Mouse (Mus musculus) embryonic facial prominence, embryonic 12.5 days (tissue): Measurements from ENCODE around the gene Prss30. TPM values are rescaled to one million over a fixed set of nuclear protein-coding genes. Genes with fewer than 3 reads are reported as not detected.
A peak's percentile ranks its signal among the peaks of the same experiment; 100 is the strongest.
"Not testable (repeated sequence)": the region's sequence is repeated elsewhere in the genome, so short reads cannot be mapped to it uniquely, and the experiment has no call there.

Source experiments
- ATAC-seq: fragments of 200-750 bp; cut with Nextera tagmentation; 2 replicates; pipeline ENCODE4 v1.8.0; 2017; ENCODE audit not compliant: insufficient number of reproducible peaks, insufficient read depth, low FRiP score, low TSS enrichment
- H3K27ac ChIP-seq: fragments of 300-500 bp; sonication (generic); 2 replicates; pipeline ENCODE4 v1.5.1; 2016; ENCODE audit warnings: mild to moderate bottlenecking
- H3K27me3 ChIP-seq: fragments of 300-500 bp; sonication (generic); 2 replicates; pipeline ENCODE4 v1.6.1; 2016; ENCODE audit warnings: mild to moderate bottlenecking, moderate library complexity
- H3K36me3 ChIP-seq: fragments of 300-500 bp; sonication (generic); 2 replicates; pipeline ENCODE4 v1.6.1; 2016; ENCODE audit warnings: mild to moderate bottlenecking
- H3K4me1 ChIP-seq: fragments of 300-500 bp; sonication (generic); 2 replicates; pipeline ENCODE4 v1.6.1; 2016
- H3K4me2 ChIP-seq: fragments of 300-500 bp; sonication (generic); replicated peaks from 2 replicates; pipeline ENCODE4 v1.6.1; 2016; ENCODE audit warnings: mild to moderate bottlenecking, moderate library complexity
- H3K4me3 ChIP-seq: fragments of 300-500 bp; sonication (generic); 2 replicates; pipeline ENCODE4 v1.5.1; 2016; ENCODE audit warnings: mild to moderate bottlenecking
- H3K9ac ChIP-seq: fragments of 300-500 bp; sonication (generic); 2 replicates; pipeline ENCODE4 v1.6.1; 2016; ENCODE audit warnings: mild to moderate bottlenecking, moderate library complexity
- H3K9me3 ChIP-seq: fragments of 300-500 bp; sonication (generic); 2 replicates; pipeline ENCODE4 v1.6.1; 2016; ENCODE audit warnings: mild to moderate bottlenecking, moderate library complexity
- WGBS: fragments of 180-500 bp; shearing (Covaris S2); methylation state at CpG from one replicate; pipeline ENCODE4 v1.1.7; 2016; 5-methylcytosine and 5-hydroxymethylcytosine counted together
- polyA plus RNA-seq: library from polyadenylated mRNA; unstranded; fragments of >200 nt; fragmentation: Nextera tagmentation; extraction: Ambion mirVana; gene quantifications from 2 replicates; pipeline ENCODE4 v1.2.1, GENCODE M21; 2016

The Prss30 gene
- polyA plus RNA-seq, 1 experiment from 2014 or later, result not detected

DNA sequence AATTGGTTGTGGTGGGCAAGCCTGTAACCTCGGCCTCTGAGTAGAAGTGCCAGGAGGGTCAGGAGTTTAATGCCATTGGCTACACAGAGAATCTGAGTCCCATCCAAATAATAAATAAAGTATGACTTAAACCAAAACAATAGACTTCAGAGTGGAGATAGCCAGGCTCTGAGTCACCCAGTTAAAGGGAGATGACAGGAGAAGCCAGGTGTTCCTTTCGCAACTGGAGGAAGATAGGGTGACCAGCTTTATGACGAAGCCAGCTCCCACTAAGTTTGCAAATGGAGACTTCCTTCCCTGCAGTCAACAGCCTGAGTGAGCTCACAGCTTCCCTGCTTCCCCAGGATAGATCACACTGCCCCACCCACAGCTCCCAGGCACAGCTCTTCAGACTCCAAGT, 895 bp downstream of the Prss30 start:
- Histone ChIP-seq H3K4me1 (no peaks in the 10 kb centered on the region), H3K9me3 (no peaks in the 10 kb centered on the region), H3K27ac (no peak overlapping the region), H3K4me2 (no peak overlapping the region), H3K27me3 (no peaks in the 10 kb centered on the region), H3K9ac (no peak overlapping the region), H3K36me3 (no peaks in the 10 kb centered on the region), H3K4me3 (no peak overlapping the region)
- no peak for ATAC-seq
- 52% methylated on average over 3 of the region's 3 CpGs for WGBS

DNA sequence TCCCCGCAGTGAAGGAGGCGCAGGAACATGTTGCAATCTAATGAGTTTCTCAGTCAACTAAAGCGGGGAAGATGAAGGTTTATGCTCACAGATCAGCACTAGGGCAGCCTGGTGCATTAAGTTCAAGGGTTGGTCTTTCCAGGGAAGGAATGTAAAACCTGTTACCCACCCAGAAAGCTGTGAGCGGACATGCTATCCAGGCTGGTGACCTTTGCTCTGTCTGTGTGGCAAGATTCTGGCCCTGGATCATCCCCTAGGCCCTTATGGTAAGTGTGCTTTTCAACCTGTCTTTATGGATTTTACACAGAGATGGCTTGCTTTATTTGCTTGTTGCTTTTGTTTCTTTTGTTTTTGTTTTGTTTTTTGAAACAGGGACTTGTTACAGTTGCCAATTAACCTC, 3.7 kb downstream of the Prss30 start:
- WGBS, result 77% methylated on average over 4 of the region's 4 CpGs
- Histone ChIP-seq H3K36me3 (no peaks in the 10 kb centered on the region), H3K4me2 (no peak overlapping the region), H3K9ac (no peak overlapping the region), H3K4me1 (no peaks in the 10 kb centered on the region), H3K27ac (no peak overlapping the region), H3K27me3 (no peaks in the 10 kb centered on the region), H3K9me3 (no peaks in the 10 kb centered on the region), H3K4me3 (no peak overlapping the region)
- no peak for ATAC-seq

DNA sequence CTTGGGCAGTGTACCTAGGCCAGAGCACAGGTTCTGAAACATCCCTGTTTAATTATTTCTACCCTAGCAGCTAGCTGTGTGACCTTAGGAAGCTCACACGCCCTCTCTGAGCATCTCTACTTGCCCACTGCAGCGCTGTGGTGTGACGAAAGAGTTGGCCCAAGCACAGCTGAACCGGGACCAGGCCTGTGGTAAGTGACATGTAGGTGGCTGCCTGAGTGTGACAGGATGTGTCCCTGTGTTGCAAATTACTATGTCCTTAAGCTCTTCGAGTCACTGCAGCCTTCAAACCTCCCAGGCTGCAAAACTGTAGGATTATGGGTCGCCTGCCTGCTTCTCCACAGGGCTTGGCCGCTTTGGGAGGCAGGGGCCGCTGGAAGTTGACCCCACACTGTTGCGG, 9.1 kb downstream of the Prss30 start:
- no peak overlapping the region for H3K9ac ChIP-seq
- H3K9me3 ChIP-seq, result no peaks in the 10 kb centered on the region
- H3K36me3 ChIP-seq, result no peaks in the 10 kb centered on the region
- ATAC-seq, result no peak
- H3K27me3 ChIP-seq, result no peaks in the 10 kb centered on the region
- WGBS, result 84% methylated on average over 9 of the region's 9 CpGs
- no peak overlapping the region for H3K27ac ChIP-seq
- H3K4me1 ChIP-seq, result no peaks in the 10 kb centered on the region
- no peak overlapping the region for H3K4me3 ChIP-seq
- H3K4me2 ChIP-seq, result no peak overlapping the region

DNA sequence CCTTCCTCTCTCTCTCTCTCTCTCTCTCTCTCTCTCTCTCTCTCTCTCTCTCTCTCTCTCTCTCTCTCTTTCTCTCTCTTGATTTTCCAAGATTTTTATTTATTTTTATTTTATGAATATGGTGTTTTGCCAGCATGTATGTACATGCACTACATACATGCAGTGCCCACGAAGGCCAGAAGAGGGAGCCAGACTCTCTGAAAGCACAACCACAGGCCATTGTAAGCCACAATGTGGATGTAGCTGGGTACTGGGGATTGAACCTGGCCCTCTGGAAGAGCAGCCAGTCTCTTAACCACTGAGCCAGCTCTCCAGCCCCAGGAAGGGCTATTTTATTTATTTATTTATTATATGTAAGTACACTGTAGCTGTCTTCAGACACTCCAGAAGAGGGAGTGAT, 11.1 kb downstream of the Prss30 start:
- no peaks in the 10 kb centered on the region for H3K9me3 ChIP-seq
- WGBS, result 0% methylated on average over 1 of the region's 1 CpGs
- no peaks in the 10 kb centered on the region for H3K27me3 ChIP-seq
- no peak overlapping the region for H3K4me2 ChIP-seq
- no peak for ATAC-seq
- no peaks in the 10 kb centered on the region for H3K36me3 ChIP-seq
- H3K27ac ChIP-seq, result no peak overlapping the region
- no peaks in the 10 kb centered on the region for H3K4me1 ChIP-seq
- H3K9ac ChIP-seq, result no peak overlapping the region
- no peak overlapping the region for H3K4me3 ChIP-seq

DNA sequence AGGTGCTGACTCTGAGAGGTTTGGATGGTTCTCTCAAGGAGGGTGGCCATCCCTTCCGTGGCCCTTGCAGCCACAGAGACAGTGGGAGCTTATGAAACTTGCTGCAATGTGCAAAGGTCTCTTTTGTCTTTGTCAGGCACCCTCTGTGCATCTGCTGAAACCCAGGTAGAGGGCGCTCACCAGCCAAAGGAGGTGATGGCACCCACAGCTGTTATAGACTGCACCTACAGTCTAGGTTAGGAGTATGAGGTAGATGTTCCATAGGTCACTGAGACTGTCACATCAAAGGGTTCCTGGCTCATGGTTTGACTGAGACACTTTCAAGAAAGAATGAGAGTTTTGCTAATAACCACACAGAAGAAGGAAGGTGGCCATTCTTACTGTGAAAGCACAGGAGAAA, 11.6 kb downstream of the Prss30 start:
- Histone ChIP-seq H3K4me2 (no peak overlapping the region), H3K27ac (no peak overlapping the region), H3K9me3 (no peaks in the 10 kb centered on the region), H3K27me3 (no peaks in the 10 kb centered on the region), H3K4me3 (no peak overlapping the region), H3K36me3 (no peaks in the 10 kb centered on the region), H3K9ac (no peak overlapping the region), H3K4me1 (no peaks in the 10 kb centered on the region)
- WGBS, result 42% methylated on average over 2 of the region's 2 CpGs
- ATAC-seq, result no peak

DNA sequence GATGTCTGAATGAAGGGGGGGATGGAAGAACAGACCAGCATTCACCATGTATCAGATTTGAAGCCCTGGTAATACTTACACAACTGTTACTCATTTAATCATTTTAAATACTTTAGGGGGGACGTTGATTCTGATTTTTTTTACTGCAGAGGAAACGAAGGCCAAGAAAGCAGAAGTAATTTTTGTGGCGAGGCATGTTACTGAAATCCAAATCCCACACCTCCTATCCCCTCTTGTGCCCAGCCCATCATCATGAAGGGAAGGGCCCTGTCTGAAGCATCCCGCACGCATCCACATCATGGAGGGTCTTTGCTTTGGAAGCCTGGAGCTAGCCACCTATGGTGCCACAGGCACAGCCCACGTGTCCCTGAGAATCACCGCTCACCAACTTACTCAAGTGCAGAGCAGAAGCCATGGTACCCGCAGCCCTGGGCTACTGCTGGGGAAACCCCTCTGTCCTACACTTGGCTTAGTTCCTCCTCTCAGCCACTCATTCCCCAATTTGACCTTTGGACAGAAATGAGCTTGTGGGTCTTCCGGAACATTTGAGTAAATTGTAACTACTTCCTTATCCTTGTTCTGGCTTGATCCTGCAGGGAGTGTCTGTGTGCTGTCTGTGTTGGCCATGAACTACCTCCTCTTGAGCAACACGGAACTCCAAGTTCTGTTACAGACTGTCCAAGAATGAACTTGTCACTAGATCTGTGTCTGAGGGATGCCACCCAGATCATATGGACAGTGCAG, 13.5 kb downstream of the Prss30 start:
- ATAC-seq, result no peak
- no peaks in the 10 kb centered on the region for H3K4me1 ChIP-seq
- no peak overlapping the region for H3K4me2 ChIP-seq
- no peak overlapping the region for H3K27ac ChIP-seq
- no peaks in the 10 kb centered on the region for H3K36me3 ChIP-seq
- WGBS, result 80% methylated on average over 10 of the region's 10 CpGs
- H3K9ac ChIP-seq, result no peak overlapping the region
- no peaks in the 10 kb centered on the region for H3K9me3 ChIP-seq
- no peaks in the 10 kb centered on the region for H3K27me3 ChIP-seq
- H3K4me3 ChIP-seq, result no peak overlapping the region

DNA sequence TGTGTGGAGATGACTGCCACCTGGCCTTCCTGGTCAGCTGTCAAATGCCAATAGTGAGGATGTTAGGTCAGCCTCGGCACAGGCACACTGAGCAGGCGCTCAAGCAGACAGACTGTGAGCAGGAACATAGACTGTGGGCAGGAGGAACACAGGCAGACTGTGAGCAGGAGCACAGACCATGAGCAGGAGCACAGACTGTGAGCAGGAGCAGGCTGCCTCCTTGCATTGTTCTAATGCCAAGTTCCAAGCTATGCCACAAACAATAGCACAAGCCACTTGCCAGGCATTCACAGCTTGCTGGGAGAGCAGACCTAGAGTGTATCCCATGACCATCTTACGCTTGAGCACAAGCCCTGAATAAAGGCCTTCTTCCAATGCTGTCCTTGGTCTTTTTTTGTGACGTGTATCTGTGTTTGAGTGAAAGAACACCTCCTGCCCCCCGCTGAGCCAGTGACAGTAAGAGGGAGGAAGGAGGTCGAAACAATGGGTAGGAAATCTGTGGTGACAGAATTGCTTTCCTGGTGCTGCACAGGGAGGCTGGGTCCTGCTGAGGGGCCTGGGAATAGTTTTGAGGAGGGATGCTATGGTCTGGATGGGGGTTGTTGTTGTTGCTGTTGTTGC, 14.5 kb downstream of the Prss30 start:
- H3K9ac ChIP-seq, result peak overlapping the region; percentile 19; the same call in 1 of the 2 replicates
- H3K27ac ChIP-seq, result no peak overlapping the region
- H3K9me3 ChIP-seq, result no peaks in the 10 kb centered on the region
- no peak overlapping the region for H3K4me3 ChIP-seq
- WGBS, result 36% methylated on average over 6 of the region's 6 CpGs
- no peak for ATAC-seq
- H3K27me3 ChIP-seq, result no peaks in the 10 kb centered on the region
- H3K4me1 ChIP-seq, result no peaks in the 10 kb centered on the region
- no peak overlapping the region for H3K4me2 ChIP-seq
- H3K36me3 ChIP-seq, result no peaks in the 10 kb centered on the region

DNA sequence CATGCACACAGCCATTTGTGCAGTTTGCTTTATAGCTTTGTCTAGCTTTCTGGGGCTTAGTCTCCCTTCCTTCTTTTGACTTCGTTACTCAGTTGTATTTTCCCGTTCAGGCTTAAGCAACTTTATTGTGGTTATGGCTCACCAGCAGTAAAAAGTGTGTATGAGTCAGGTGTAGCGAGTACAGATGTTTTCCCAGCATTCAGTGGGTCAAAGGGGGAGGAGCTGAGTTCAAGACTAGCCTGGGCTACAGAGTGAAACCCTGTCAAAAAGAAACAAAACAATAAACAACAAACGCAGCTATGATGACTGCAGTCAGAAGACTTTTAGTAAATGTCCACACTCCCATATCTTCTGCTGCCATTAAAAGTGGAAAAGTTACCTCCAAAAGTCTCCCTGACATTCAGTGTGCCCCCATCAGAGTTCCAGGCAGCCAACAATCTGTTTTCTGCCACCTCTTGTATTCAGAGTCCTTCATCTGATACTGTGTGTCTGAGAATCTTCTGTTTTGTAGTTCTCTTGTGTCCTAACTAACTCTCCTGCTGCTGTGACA, 18.7 kb downstream of the Prss30 start:
- Histone ChIP-seq H3K36me3 (no peaks in the 10 kb centered on the region), H3K4me1 (no peaks in the 10 kb centered on the region), H3K9ac (no peak overlapping the region), H3K27me3 (no peaks in the 10 kb centered on the region), H3K4me3 (no peak overlapping the region), H3K27ac (no peak overlapping the region), H3K4me2 (no peak overlapping the region), H3K9me3 (no peaks in the 10 kb centered on the region)
- ATAC-seq, result no peak
- 64% methylated on average over 4 of the region's 4 CpGs for WGBS

DNA sequence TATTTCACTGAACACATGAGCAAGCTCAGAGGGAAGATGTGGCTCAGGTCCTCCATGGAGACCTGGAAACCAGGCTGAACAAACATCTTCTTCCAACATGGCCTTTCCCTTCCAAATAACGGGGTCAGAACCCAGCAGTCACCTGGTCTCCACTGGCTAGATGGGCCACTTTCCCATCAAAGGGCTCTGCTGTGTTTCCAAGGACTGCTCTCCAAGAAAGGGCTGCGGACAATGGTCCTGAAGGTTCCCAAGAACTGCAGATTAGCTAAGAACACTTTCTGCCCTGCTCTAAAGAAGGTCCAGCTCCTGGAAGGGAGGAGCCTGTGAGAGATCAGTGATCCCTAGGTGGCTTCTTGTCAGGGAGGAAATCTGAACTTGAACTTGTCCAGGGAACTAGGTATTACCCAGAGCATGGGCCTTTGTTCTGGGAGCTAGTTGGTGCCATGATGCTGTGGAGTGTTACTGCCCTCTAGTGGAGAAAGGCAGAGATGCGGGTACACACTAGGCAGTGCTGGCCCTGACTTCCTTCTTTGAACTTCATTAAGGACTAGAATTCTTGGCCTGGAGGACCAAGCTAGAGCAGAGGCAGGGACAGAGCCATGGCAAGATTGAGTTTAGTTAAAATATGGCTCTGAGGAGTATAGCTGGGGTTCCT, 20.2 kb downstream of the Prss30 start:
- no peak overlapping the region for H3K27ac ChIP-seq
- no peaks in the 10 kb centered on the region for H3K4me1 ChIP-seq
- no peaks in the 10 kb centered on the region for H3K9me3 ChIP-seq
- no peaks in the 10 kb centered on the region for H3K27me3 ChIP-seq
- H3K36me3 ChIP-seq, result no peaks in the 10 kb centered on the region
- 38% methylated on average over 3 of the region's 3 CpGs for WGBS
- peak; percentile 84 for ATAC-seq
- no peak overlapping the region for H3K4me3 ChIP-seq
- H3K9ac ChIP-seq, result no peak overlapping the region
- H3K4me2 ChIP-seq, result no peak overlapping the region

DNA sequence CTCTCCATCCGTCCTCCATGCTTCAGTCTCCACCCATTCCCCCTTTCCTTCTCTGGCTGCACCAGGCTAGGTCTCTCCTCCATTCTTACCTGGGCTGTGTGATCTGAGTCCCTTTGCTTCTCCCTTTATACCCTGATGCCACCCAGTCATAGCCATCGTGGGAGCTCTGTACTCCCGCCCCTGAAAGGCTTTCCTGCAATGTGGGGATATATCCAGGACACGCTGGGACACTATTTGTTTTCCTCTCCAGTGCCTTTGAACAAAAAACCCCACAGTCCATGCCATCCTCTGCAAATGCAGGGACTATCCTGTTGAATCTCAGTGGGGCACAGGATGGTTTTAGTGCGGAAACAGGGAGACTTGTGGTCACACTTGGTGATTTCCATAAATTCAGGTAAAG, 25.2 kb downstream of the Prss30 start, which contains the start of gene Sbpl:
TSS of gene Sbpl (minus strand) at position 101 of the 400 bp plus-strand sequence.
- Histone ChIP-seq H3K9me3 (no peaks in the 10 kb centered on the region), H3K9ac (no peak within 1 kb of the TSS), H3K4me3 (no peak within 1 kb of the TSS), H3K27ac (no peak within 1 kb of the TSS), H3K4me2 (no peak within 1 kb of the TSS), H3K36me3 (no peaks in the 10 kb centered on the region), H3K4me1 (no peaks in the 10 kb centered on the region), H3K27me3 (no peaks in the 10 kb centered on the region)
- no peak for ATAC-seq
- 80% methylated on average over 5 of the region's 5 CpGs for WGBS

DNA sequence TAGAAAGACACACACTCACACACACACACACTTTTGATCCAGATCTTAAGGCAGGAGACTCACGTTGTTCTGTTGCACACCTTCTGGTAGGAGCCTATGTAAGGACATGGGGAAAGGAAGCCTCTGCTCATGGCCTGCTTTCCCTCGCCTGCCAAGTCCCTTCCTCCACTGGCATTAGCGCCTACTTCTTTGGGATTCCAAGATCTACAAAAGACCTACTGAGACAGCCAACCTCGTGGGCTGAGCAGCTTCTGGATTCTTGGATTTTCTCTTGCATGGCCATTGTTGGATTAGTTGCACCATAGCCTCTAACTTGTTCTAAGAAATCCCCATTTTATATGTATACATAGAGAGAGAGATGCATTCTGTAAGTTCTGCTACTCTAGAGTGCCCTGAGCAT, 29.5 kb downstream of the Prss30 start:
- H3K4me3 ChIP-seq, H3K27me3 ChIP-seq, H3K9ac ChIP-seq, H3K36me3 ChIP-seq, H3K4me2 ChIP-seq, H3K27ac ChIP-seq, H3K4me1 ChIP-seq, H3K9me3 ChIP-seq, ATAC-seq: not testable (repeated sequence)
- WGBS, result 74% methylated on average over 4 of the region's 4 CpGs

DNA sequence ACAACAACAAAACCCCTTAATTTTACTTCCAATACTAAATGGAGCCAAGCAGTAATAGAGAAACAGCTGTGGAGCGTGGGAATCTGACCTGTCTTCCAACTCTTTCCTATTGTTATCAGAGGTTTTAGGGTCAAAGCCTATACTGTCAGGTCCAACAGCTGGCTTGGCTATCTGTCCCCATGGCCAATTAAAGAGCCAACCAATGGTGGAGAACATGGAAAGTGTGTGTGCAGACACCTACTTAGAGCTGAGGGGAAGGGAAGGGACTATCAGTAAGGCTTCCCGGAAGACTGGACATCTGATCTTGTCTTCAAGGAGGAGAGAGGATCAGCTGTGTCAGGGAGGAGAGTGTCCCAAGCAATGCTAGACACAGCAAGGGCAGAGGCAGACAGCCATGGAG, 31.3 kb downstream of the Prss30 start:
- no peak for ATAC-seq
- no peak overlapping the region for H3K4me3 ChIP-seq
- no peak overlapping the region for H3K4me2 ChIP-seq
- H3K9me3 ChIP-seq, result no peaks in the 10 kb centered on the region
- 78% methylated on average over 2 of the region's 2 CpGs for WGBS
- H3K27ac ChIP-seq, result no peak overlapping the region
- no peaks in the 10 kb centered on the region for H3K27me3 ChIP-seq
- no peaks in the 10 kb centered on the region for H3K36me3 ChIP-seq
- H3K9ac ChIP-seq, result no peak overlapping the region
- no peaks in the 10 kb centered on the region for H3K4me1 ChIP-seq
